Mouse (Mus musculus) megakaryocyte-erythroid progenitor cell, adult 5-6 weeks (primary cell): ENCODE data around the gene Arhgap25. TPM values are rescaled to one million over a fixed set of nuclear protein-coding genes. Genes with fewer than 3 reads are reported as not detected.

Source experiments
- total RNA-seq, 2 experiments: library from RNA; stranded (forward) in 1 of 2; stranded (reverse) in 1 of 2; fragments of 200-1000, 215-1000 nt in 1 of 2; fragments of >200 nt in 1 of 2; fragmentation: Nextera tagmentation in 1 of 2; gene quantifications; 2 replicates each; pipeline ENCODE4 v1.2.3; 2014 to 2017

The Arhgap25 gene
- total RNA-seq, 2 experiments from 2014 or later, result 4.4 to 8.5 TPM

Other genes starting within 250 kb of the Arhgap25 start
- gene Antxr1, start 197.4 kb downstream of the Arhgap25 start, total RNA-seq (2014; fragmentation: Nextera tagmentation), result not detected in 2 replicates
- not detected in 2 replicates for gene Antxr1, start 197.4 kb downstream of the Arhgap25 start, total RNA-seq (2017)
- not detected in 2 replicates for gene Gkn1, start 182.3 kb downstream of the Arhgap25 start, total RNA-seq (2014; fragmentation: Nextera tagmentation)
- gene Gkn1, start 182.3 kb downstream of the Arhgap25 start, total RNA-seq (2017), result not detected in 2 replicates
- not detected in 2 replicates for gene Gkn2, start 159.9 kb downstream of the Arhgap25 start, total RNA-seq (2014; fragmentation: Nextera tagmentation)
- not detected in 2 replicates for gene Gkn2, start 159.9 kb downstream of the Arhgap25 start, total RNA-seq (2017)
- not detected in 2 replicates for gene Gkn3, start 144.3 kb downstream of the Arhgap25 start, total RNA-seq (2014; fragmentation: Nextera tagmentation)
- gene Gkn3, start 144.3 kb downstream of the Arhgap25 start, total RNA-seq (2017), result not detected in 2 replicates
- not detected in 2 replicates for gene Bmp10, start 104.3 kb downstream of the Arhgap25 start, total RNA-seq (2014; fragmentation: Nextera tagmentation)
- gene Bmp10, start 104.3 kb downstream of the Arhgap25 start, total RNA-seq (2017), result not detected in 2 replicates
- gene Prokr1, start 57.5 kb upstream of the Arhgap25 start, total RNA-seq (2014; fragmentation: Nextera tagmentation), result 0.27 and 2.0 TPM in 2 replicates
- gene Prokr1, start 57.5 kb upstream of the Arhgap25 start, total RNA-seq (2017), result 0.85 and 1.4 TPM in 2 replicates
- gene Aplf, start 138.9 kb upstream of the Arhgap25 start, total RNA-seq (2014; fragmentation: Nextera tagmentation), result 33.8 and 34.2 TPM in 2 replicates
- 44.0 and 61.1 TPM in 2 replicates for gene Aplf, start 138.9 kb upstream of the Arhgap25 start, total RNA-seq (2017)
- 0.48 and 0.77 TPM in 2 replicates for gene Efcc1, start 197.6 kb upstream of the Arhgap25 start, total RNA-seq (2014; fragmentation: Nextera tagmentation)
- 0.72 and 1.2 TPM in 2 replicates for gene Efcc1, start 197.6 kb upstream of the Arhgap25 start, total RNA-seq (2017)
- gene Gp9, start 244.8 kb upstream of the Arhgap25 start, total RNA-seq (2014; fragmentation: Nextera tagmentation), result 1.8 and 4.5 TPM in 2 replicates
- 3.1 and 7.3 TPM in 2 replicates for gene Gp9, start 244.8 kb upstream of the Arhgap25 start, total RNA-seq (2017)